Mouse (Mus musculus): ENCODE data around the gene Rpf2.

The Rpf2 gene

DNA sequence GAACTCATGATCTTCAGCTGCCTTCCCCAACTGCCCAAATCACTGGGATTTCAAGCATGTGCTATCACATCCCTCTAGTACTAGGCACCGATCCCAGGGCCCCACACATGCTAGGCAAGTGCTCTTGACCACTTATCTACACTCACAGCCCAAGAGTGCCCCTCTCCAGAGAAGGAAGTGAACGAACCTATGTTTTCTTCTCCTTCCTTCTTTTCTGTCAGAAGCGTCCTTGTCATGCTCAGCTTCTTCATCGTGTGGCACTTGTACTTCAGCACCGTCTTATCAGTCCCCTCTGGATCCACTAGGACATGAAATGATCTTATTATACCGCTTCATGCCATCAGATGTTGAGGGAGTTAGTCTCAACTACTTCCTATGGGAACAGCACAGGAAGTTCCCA lies 4.1 kb upstream of the Rpf2 start:
- CTCF ChIA-PET, result interaction anchor here (0.6 kb wide), 1 partner anchor 196 kb away, joined by 4 read pairs; no protein-coding TSS in a partner anchor

DNA sequence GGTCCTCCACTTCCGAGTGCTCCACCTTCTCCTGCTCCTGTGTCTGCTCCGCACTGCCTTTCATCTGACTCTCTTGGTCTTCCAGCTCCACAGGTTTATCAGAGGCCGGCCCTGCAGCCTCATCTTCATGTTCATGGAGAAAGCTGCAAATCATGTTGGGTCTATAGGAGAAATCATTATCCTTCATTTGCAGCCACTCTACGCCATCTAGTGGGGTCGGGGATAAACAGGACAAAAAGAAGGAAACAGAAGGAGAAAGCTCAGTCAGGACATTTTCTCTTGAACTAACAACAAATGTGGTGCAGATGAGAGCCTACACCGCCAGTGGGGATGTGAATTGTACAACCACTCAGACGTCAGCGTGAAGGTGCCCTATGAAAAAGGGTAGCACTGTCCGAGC lies 2.8 kb upstream of the Rpf2 start:
- CTCF ChIA-PET, result no interaction called here

DNA sequence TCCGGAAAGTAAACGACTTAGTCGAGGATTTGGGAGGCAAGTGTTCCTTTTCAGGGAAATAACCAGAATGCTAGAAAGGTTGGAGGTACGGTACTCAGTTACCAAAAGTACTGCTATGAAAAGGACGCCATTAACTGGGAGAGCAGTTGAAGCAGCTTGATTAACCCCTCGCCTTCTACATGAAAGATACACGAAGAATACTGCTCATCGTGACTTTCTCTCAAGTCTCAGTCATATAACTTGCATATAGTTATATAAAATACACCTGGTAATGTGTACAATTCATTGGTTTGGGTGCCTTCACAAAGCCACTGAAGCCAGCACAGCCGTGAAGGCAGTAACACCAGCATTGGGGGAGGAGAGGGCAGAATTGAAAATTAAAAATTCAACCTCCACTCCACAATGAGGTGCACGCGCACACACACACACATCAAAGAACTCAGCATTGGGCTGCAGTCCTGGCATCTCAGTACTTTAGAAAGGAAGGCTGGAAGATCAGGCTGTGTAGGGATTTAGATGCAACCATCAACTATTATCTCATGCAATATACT lies 405 bp upstream of the Rpf2 start:
- CTCF ChIA-PET, result interaction anchor here (0.6 to 1.1 kb wide), 3 partner anchors 24 to 101 kb away, joined by 3 read pairs; no protein-coding TSS in a partner anchor

DNA sequence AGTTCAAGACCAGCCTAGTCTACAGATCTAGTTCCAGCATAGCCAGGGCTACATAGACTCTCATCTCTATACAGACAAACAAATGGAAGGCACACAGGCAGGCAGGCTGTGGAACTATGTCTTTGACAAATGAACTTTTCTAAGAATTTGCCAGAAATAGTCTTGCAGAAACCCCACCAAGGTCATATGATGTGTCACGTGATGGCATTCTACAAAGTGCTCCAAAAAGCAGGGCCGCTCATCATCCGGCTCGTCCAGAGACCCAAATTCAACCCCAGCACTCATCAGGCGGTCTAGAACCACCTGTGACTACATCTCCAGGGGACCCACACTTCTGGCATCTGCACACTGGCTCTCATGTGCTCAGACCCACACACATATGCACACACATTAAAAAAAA lies 9.0 kb downstream of the Rpf2 start:
- CTCF ChIA-PET, result no interaction called here

DNA sequence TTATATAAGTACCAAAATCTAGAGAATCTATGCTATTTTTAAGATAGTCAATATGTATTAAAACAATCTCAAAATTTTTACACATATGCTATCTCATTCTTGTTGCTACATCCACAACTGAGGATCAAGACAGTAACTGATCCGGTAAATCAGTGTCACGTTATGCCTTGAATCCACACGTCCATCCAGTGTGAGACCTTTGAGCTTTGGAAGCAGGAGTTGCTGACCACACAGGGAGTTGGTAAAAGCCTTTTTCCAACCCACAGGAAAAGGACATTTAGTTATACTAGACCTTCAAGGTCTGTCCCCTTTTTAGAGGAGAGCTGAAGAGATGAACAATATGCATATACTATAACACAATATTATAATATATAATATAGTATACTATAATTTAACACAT lies 13.6 kb downstream of the Rpf2 start:
- CTCF ChIA-PET, result no interaction called here

- CTCF ChIA-PET, result no interaction called here
Observed at GRCm38 (mm10) chr10:40232442-40232841, 14.4 kb downstream of the Rpf2 start.

DNA sequence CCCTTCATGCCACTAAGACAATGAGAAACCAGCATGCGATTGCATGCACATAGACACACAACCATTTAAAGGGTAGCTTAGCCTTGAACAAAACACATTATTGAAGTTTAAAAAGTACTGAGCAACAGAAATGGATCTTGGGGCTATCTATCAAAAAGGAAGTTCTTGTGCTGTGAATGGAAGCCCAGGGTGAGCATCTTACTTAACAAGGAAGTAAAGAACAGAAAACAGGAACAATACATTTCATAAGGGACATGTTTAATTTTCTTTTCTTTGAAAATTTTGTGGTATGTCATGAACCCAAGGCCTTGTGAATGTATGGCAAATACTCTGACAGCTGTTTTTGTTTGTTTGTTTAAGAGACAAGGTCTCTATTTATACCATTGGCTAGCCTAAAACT lies 17.1 kb downstream of the Rpf2 start:
- CTCF ChIA-PET, result interaction anchor here (0.6 kb wide), 1 partner anchor 130 kb away, joined by 4 read pairs; no protein-coding TSS in a partner anchor

- CTCF ChIA-PET, result no interaction called here
Observed at GRCm38 (mm10) chr10:40227660-40228303, 19.1 kb downstream of the Rpf2 start.

- CTCF ChIA-PET, result no interaction called here
Observed at GRCm38 (mm10) chr10:40218874-40219273, 28.0 kb downstream of the Rpf2 start.

DNA sequence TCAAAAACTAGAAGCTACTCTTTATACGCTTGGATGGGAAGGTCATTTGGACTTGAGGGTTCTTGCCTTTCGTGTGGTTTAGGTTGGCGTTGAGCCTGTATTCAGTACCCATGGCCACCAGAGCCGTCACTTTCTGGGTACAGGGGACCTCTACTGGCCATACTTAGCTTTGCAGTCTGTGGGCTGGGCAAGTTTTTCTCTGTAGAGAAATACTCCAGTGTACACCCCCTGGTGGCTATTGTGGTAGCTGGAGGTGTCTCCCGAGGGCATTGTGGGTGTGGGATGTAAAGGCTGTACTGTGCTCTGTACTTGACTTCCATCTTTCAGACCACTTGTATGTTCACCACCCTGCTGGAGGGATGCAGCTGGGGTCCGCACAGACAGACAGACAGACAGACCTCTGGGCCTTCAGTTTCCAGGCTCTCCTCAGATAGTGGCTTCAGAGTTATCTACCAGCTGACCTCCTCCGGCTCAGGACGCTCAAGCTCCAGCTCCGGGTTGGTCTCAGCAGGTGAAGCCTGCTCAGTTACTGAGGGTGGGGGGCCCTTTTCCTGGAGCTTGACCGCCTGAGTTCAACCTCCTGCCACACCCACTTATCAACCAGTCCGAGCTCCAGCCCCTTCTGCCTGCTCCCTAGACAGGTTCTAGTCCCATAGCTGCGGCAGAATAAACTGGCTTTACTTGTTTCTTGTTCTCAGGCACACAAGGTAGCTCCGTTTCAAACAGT lies 34.2 kb downstream of the Rpf2 start:
- CTCF ChIA-PET, result interaction anchor here (1.5 kb wide), 2 partner anchors 46 to 159 kb away, joined by 3 to 5 read pairs; no protein-coding TSS in a partner anchor

DNA sequence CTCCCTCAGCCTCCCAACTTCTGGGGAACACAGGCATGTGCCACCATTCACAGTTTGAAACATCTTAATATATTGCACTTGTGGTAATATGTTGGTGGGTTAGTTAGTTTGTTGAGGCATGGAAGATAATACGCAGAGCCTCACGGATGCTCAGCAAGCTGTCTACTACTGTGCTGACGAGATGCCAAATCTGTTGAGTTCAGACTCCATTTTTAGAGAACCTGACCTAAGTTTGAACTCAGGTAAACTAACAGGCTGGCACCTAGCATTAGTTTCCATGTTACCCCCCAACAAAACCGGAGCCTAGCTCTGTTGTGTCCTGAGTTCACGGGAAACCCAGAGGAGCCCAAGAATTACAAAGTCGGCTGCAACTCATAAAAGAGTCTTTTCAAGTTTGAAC lies 51.8 kb downstream of the Rpf2 start:
- CTCF ChIA-PET, result no interaction called here

DNA sequence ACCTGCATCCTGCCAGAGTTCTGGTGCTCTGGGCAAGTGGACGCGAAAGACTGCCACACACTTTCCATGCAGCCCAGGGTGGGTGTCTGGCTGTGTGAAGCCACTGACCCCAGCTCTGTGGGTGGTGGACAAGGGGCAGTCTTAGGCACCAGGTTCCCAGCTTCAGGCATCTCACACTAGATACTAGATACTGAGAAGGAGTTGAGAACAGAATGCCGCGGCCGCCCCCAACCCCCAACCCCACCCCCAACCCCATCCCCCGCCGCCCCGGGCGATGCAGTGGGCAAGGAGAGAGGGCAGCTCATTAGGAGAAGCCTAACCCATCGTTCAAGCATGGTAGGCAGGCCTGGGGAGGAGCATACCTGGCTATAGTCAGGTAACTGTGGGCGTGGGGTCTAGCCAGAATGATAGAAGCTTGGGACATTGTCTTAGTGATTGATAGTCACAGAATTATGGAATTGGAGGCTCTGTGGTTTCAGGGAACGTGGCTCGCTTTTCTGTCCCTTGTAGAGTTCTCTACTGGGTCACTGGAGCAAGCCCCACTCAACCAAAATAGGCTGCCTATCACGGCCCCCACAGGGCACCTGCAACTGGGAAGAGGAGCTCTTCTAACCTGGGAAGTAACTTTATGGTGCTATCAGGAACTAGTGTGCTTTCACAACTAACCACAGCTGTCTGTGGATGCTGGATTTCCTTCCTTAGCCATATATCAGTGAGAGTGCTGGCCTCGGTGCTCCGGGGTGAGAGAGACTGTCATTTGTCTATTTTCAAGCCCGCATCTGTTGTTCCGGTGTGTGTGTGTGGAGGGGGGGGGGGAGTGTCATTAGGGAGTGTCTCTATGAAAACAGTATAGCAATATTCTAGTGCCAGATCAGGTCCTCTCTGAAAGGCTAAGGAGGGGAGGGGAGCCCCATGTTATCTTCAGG lies 54.6 kb downstream of the Rpf2 start:
- CTCF ChIA-PET, result interaction anchor here (0.9 kb wide), 1 partner anchor 950 kb away, joined by 6 read pairs; no protein-coding TSS in a partner anchor

DNA sequence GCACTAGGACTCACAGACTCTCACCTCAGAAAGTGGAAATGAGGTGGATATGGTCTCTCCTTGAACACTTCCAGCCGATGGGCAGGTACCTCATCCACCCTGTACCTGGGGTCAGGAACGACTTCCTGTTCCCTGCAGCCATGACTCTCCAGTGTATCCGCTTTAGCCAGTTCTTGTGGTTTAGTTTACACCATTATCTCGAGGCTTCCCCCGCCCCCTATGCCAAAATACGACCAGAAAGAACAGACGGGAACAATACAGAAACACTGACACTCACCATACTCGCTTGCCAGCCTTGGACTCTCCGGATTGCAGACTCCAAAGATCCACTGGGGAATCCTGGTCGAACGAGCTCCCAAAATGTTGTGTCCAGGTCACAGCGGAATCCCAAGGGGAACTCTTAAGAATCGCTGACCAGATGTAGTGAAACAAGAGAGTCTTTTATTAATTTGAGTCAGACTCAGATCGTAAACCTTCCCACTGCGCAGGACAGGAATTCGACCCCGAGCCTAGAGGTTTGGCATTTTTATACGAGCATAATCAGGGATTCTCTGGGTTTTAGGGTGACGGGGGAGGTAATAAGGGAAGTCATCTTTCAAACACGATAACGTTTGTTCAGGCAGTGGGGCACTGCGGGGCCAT lies 55.4 kb downstream of the Rpf2 start:
- CTCF ChIA-PET, result no interaction called here

DNA sequence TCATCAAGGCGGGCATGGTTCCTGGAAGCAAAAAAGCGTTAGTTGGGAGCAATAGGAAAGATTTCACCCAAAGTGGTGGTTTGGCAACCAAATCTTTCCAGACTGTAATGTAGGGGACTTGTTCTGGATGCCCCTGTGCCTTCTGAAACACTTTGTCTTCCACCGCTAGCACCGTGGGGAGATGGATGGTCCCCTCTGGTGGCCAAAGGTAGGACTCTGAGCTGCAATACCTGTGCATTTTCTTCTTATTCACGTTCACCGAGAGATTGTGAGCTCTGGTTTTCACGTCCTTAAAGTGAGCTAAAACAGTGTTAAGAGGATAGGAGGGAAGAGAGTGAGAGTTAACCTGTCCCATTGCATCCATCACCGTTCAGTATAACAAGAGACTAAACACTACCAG lies 56.0 kb downstream of the Rpf2 start:
- CTCF ChIA-PET, result no interaction called here

GRCm38 (mm10) chr10:40189689-40190088 lies 57.1 kb downstream of the Rpf2 start:
- CTCF ChIA-PET, result no interaction called here

DNA sequence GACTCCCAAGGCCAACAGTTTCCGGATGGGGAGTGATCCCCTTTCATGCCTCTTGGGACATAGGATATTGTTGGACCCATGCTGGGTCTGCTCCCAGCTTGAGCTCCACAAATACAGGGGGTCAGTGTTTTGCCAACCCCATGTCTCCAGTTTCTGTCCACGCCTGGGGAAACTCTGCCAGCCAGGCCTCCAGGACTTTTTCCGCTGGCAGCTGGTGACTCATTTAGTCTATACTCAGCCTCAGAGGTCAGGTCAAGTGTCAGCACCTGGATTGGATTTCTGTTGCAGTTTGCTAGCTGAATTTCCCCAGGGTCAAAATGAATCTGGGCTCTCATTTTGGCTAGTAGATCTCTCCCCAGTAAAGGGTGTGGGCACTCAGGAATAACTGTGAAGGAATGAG lies 58.0 kb downstream of the Rpf2 start:
- CTCF ChIA-PET, result no interaction called here

DNA sequence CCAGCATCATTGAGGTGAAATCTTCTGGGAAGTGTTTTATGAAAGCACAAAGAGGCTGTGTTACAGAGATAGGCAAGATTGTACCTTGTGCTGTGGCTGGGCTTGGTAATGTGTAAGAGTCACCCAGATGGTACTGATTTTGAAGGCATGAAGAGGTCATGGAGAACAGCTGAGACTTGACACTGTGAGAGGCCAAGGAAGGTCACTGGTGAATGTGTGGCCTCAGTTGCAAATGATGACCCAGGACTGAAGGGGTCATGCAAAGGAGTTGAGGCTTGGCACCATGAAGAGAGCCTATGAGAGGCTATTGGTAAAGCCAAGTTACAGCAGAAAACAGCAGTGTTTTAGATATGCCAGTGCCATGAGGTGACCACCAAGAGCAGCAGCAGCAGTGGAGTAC lies 60.9 kb downstream of the Rpf2 start:
- CTCF ChIA-PET, result no interaction called here

DNA sequence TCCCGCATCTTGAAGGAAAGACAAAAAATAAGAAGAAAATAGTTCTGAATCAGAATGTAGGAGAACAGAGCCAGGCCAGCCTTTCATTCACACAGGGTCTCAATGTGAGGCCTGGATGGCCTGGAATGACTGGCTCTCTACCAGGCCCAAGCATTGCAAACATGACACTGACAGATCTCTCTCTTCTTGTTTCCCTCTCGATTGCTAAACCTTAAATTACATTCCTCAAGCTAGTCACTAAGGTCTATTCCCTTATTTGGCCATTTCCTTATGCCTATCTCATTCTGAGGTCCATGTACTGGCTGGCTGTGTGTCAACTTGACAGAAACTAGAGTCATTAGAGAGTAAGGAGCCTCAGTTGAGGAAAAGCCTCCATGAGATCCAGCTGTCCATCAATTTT lies 66.8 kb downstream of the Rpf2 start:
- CTCF ChIA-PET, result no interaction called here

DNA sequence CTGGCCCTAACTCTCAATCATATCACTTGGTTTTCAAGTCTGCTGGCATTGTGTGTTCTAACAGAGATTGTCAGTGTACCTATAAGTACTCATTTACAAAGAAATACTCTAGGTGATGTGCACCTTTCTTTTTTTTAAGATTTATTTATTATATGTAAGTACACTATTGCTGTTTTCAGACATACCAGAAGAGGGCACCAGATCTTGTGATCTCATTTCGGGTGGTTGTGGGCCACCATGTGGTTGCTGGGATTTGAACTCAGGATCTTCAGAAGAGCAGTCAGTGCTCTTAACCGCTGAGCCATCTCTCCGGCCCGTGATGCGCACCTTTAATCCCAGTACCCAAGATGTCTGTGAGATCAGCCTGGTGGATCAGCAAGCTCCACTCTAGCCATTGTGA lies 67.7 kb downstream of the Rpf2 start:
- CTCF ChIA-PET, result interaction anchor here (1.6 kb wide), 1 partner anchor 67 kb away, joined by 3 read pairs; the partner anchor contains the start of gene Rpf2

DNA sequence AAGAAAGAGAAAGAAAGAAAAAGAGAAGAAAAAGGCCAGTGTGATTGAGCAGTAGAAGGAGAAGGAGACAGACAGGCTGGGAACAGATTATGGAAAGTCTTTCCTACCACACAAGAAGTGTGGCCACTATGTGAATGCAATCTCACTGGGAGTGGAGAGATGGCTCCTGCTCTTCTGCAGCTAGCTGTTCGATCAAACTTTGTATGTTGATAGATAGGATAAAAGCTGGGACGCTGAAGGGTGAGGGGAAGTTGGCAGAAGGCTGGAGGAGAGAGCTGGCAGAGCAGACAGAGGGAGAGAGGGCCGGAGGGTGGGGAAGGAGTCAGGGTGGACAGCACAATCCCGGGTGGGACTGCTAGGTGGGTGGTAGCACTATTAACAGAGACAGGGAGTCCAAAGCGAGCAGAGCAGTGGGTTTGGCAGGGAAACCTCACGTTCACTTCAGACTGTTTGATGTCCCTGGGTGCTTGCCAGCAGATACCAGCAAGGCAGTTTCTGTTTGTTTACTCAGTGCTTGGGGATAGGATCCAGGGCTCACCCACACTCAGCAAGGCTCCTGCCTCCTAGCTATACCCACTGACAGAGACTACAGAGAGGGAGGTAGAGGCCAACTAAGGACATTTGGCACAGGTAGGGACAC lies 69.4 kb downstream of the Rpf2 start:
- CTCF ChIA-PET, result interaction anchor here (0.7 to 1.6 kb wide), 2 partner anchors 45 to 69 kb away, joined by 3 read pairs; partner anchors contain the start of gene Rpf2

Data from spleen, embryonic (tissue).